Mouse (Mus musculus) bone marrow, adult 2 months (tissue): ENCODE measurements around the gene Ghr. TPM values are rescaled to one million over a fixed set of nuclear protein-coding genes. Genes with fewer than 3 reads are reported as not detected.

Source experiments
- H3K27ac ChIP-seq: fragments of 200-500 bp; 2 replicates; pipeline ENCODE4 v1.5.1; 2012; ENCODE audit warnings: low read depth, mild to moderate bottlenecking, control low read depth, inconsistent platforms, low read length; ENCODE audit not compliant: control insufficient read depth, poor library complexity, insufficient read depth
- H3K4me1 ChIP-seq: fragments of 200-500 bp; 2 replicates; pipeline ENCODE4 v1.6.1; 2011; ENCODE audit warnings: low read length; ENCODE audit not compliant: control insufficient read depth, insufficient read depth
- H3K4me3 ChIP-seq: fragments of 200-500 bp; replicated peaks from 2 replicates; pipeline ENCODE3; 2011; ENCODE audit warnings: mild to moderate bottlenecking, low read depth, low read length, control low read depth; ENCODE audit not compliant: control insufficient read depth
- CTCF ChIP-seq: fragments of 200-500 bp; IDR thresholded peaks from 2 replicates; pipeline ENCODE4 v1.5.1; 2011; ENCODE audit warnings: low read length, control low read depth; ENCODE audit not compliant: control insufficient read depth, insufficient read depth
- POLR2A ChIP-seq: fragments of 200-500 bp; IDR thresholded peaks from 2 replicates; pipeline ENCODE4 v1.6.1; 2011; ENCODE audit warnings: low read depth, mild to moderate bottlenecking, control low read depth, low read length, borderline replicate concordance; ENCODE audit not compliant: control insufficient read depth
- WGBS: fragments of 180-500 bp; shearing (Covaris S2); methylation state at CpG from one replicate; pipeline ENCODE4 v1.1.7; 2018; 5-methylcytosine and 5-hydroxymethylcytosine counted together
- polyA plus RNA-seq: library from polyadenylated mRNA; stranded (reverse); fragments of >200 nt; gene quantifications from 2 replicates; pipeline ENCODE4 v1.2.4, GENCODE M21; 2011; ENCODE audit warnings: low replicate concordance; ENCODE audit not compliant: missing spikeins, insufficient read depth, insufficient read length

The Ghr gene
- polyA plus RNA-seq, 1 experiment: 10.0 TPM

GRCm38 (mm10) chr15:3507329-3507728 is 76.0 kb downstream of the Ghr start:
- Histone ChIP-seq H3K4me1 (no peaks in the 10 kb centered on the region), H3K27ac (no peak overlapping the region), H3K4me3 (no peak overlapping the region)
- WGBS: 95% methylated on average over 2 of the region's 2 CpGs
- no peak for TF ChIP-seq CTCF
- TF ChIP-seq POLR2A: no peak

DNA sequence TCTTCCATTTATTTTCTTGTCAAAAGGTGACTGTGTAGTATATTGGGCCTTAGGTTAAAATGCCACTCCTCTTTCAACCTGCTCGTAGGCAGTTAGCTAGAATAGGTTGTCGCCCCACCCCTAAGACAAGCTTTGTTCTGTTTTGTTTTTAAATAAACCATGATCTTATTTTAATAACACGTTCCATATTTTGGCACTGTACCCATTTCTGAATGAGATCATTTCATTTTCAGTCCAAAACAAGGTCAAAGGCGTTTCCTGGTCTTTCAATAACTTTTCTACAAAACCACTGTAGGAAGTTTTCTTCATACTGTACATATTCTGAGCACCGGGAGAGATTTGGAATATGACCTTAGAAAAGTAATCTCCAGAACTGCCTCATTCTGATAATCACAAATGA is 78.6 kb downstream of the Ghr start:
- Histone ChIP-seq H3K4me3 (no peak overlapping the region), H3K27ac (no peak overlapping the region), H3K4me1 (no peaks in the 10 kb centered on the region)
- no peak for TF ChIP-seq POLR2A
- no peak for TF ChIP-seq CTCF
- WGBS: 74% methylated on average over 5 of the region's 5 CpGs

- Histone ChIP-seq H3K4me3 (no peak overlapping the region), H3K4me1 (no peaks in the 10 kb centered on the region), H3K27ac (no peak overlapping the region)
- no peak for TF ChIP-seq CTCF
- 71% methylated on average over 3 of the region's 3 CpGs for WGBS
These were observed 81.6 kb downstream of the Ghr start for GRCm38 (mm10) chr15:3501683-3502082.

- WGBS: 84% methylated on average over 1 of the region's 1 CpGs
- no peak for TF ChIP-seq CTCF
- TF ChIP-seq POLR2A: no peak
- no peak overlapping the region for H3K4me3 ChIP-seq
- no peak overlapping the region for H3K27ac ChIP-seq
- H3K4me1 ChIP-seq: no peaks in the 10 kb centered on the region
These were observed 84.3 kb downstream of the Ghr start for GRCm38 (mm10) chr15:3499020-3499419.

- no peak overlapping the region for H3K27ac ChIP-seq
- no peaks in the 10 kb centered on the region for H3K4me1 ChIP-seq
- TF ChIP-seq CTCF: no peak
- no peak overlapping the region for H3K4me3 ChIP-seq
- 85% methylated on average over 9 of the region's 9 CpGs for WGBS
These were observed 85.2 kb downstream of the Ghr start for GRCm38 (mm10) chr15:3497946-3498580.

GRCm38 (mm10) chr15:3490868-3491267 is 92.4 kb downstream of the Ghr start:
- Histone ChIP-seq H3K27ac (no peak overlapping the region), H3K4me3 (no peak overlapping the region), H3K4me1 (no peaks in the 10 kb centered on the region)
- WGBS: 82% methylated on average over 3 of the region's 3 CpGs
- no peak for TF ChIP-seq CTCF
- no peak for TF ChIP-seq POLR2A

GRCm38 (mm10) chr15:3490011-3490410 is 93.3 kb downstream of the Ghr start:
- Histone ChIP-seq H3K4me3 (no peak overlapping the region), H3K4me1 (no peaks in the 10 kb centered on the region), H3K27ac (no peak overlapping the region)
- TF ChIP-seq CTCF (no peak), POLR2A (no peak)
- 85% methylated on average over 2 of the region's 2 CpGs for WGBS

DNA sequence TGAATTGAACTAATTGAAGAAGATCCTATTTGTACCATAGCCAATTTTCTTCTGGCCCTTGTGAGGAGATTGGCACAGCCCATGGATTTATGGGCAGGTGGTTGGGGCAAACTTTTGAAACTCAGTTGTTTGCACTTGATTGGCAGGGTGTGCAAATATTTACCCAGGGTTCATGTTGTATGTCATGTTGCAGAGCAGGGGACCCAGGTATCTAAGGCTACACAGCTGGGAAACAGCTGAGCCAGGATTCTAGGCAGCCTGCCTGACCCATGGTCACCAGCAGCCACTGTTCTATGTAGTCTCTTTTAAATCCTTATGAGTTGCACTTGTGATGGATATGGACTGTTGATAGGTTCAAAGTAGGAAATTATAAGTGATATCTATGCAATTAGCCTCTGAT is 94.1 kb downstream of the Ghr start:
- Histone ChIP-seq H3K4me1 (no peaks in the 10 kb centered on the region), H3K4me3 (no peak overlapping the region), H3K27ac (no peak overlapping the region)
- TF ChIP-seq CTCF (no peak), POLR2A (no peak)

DNA sequence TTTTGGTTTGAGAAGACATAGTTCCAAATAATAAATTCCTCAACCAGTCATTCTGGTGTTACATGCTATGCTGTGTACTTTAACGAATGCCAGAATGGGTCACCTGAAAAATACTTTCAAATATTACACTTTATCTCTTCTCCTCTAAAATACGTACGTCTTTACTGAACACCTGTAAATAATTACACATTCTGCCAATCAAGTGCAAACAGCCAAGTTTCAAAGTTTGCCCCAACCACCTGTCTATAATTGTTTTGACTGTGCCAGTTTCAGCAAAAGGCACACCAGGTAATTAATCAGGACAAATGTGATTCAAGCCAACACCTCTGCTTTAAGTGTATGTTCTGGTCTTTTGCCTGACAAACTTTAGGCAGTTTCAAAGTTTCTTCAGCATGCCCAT is 94.7 kb downstream of the Ghr start:
- no peak overlapping the region for H3K27ac ChIP-seq
- no peaks in the 10 kb centered on the region for H3K4me1 ChIP-seq
- WGBS: 79% methylated on average over 3 of the region's 3 CpGs
- H3K4me3 ChIP-seq: no peak overlapping the region
- TF ChIP-seq CTCF: no peak
- TF ChIP-seq POLR2A: no peak

GRCm38 (mm10) chr15:3486691-3487090 is 96.6 kb downstream of the Ghr start:
- TF ChIP-seq CTCF: no peak
- TF ChIP-seq POLR2A: no peak
- 76% methylated on average over 5 of the region's 5 CpGs for WGBS

More at GRCm38 (mm10) chr15:3486691-3487090, 96.6 kb downstream of the Ghr start:
- H3K27ac ChIP-seq: no peak overlapping the region
- no peak overlapping the region for H3K4me3 ChIP-seq
- H3K4me1 ChIP-seq: no peaks in the 10 kb centered on the region
